Mouse (Mus musculus) kidney, postnatal 0 days (tissue): ENCODE results near the gene Grip1. TPM values are rescaled to one million over a fixed set of nuclear protein-coding genes. Genes with fewer than 3 reads are reported as not detected.
A peak's percentile ranks its signal among the peaks of the same experiment; 100 is the strongest.

ENCODE experiments used
- ATAC-seq: fragments of 200-750 bp; cut with Nextera tagmentation; replicated peaks from 2 replicates; pipeline ENCODE4 v1.8.0; 2017; ENCODE audit warnings: low read depth, moderate number of reproducible peaks, moderate TSS enrichment, moderate library complexity; ENCODE audit not compliant: low FRiP score
- DNase-seq: peaks from one replicate; pipeline ENCODE4 v3.0.0-alpha.2; 2016; ENCODE audit warnings: low spot score
- H3K27ac ChIP-seq: fragments of 300-500 bp; sonication (generic); 2 replicates; pipeline ENCODE4 v1.5.1; 2014; ENCODE audit warnings: mild to moderate bottlenecking
- H3K27me3 ChIP-seq: fragments of 300-500 bp; sonication (generic); 2 replicates; pipeline ENCODE4 v1.6.1; 2014; ENCODE audit warnings: low read length, mixed read lengths; ENCODE audit not compliant: insufficient read depth
- H3K36me3 ChIP-seq: fragments of 300-500 bp; sonication (generic); 2 replicates; pipeline ENCODE4 v1.6.1; 2014; ENCODE audit warnings: low read length, mixed read lengths; ENCODE audit not compliant: insufficient read depth
- H3K4me1 ChIP-seq: fragments of 300-500 bp; sonication (generic); replicated peaks from 2 replicates; pipeline ENCODE4 v1.6.1; 2014; ENCODE audit warnings: antibody characterized with exemption, low read length, mixed read lengths; ENCODE audit not compliant: insufficient read depth
- H3K4me2 ChIP-seq: fragments of 300-500 bp; sonication (generic); 2 replicates; pipeline ENCODE4 v1.6.1; 2014; ENCODE audit warnings: mild to moderate bottlenecking, low read length, moderate library complexity, mixed read lengths
- H3K4me3 ChIP-seq: fragments of 300-500 bp; sonication (generic); replicated peaks from 2 replicates; pipeline ENCODE4 v1.5.1; 2014; ENCODE audit warnings: low read depth, low read length
- H3K9ac ChIP-seq: fragments of 300-500 bp; sonication (generic); 2 replicates; pipeline ENCODE4 v1.6.1; 2014; ENCODE audit warnings: low read depth, low read length
- H3K9me3 ChIP-seq: fragments of 300-500 bp; sonication (generic); replicated peaks from 2 replicates; pipeline ENCODE4 v1.6.1; 2016; ENCODE audit warnings: low read length, inconsistent platforms, mixed read lengths
- CTCF ChIP-seq: IDR thresholded peaks from 2 replicates; pipeline ENCODE4 v1.5.1; 2016; ENCODE audit warnings: antibody characterized with exemption, low read depth, mild to moderate bottlenecking, moderate library complexity
- WGBS: fragments of 180-500 bp; shearing (Covaris S2); extraction: QIAGEN DNeasy Blood & Tissue Kit; methylation state at CpG from one replicate; pipeline ENCODE4 v1.1.7; 2014; 5-methylcytosine and 5-hydroxymethylcytosine counted together
- polyA plus RNA-seq: library from polyadenylated mRNA; unstranded; fragments of >200 nt; fragmentation: Nextera tagmentation; extraction: Ambion mirVana; gene quantifications from 2 replicates; pipeline ENCODE4 v1.2.1, GENCODE M21; 2015

Gene Grip1
- polyA plus RNA-seq, 1 experiment from 2014 or later = 3.1 TPM

GRCm38 (mm10) chr10:119575780-119576179 is 122.2 kb downstream of the Grip1 start:
- H3K4me3 ChIP-seq = no peak overlapping the region
- WGBS = 95% methylated on average over 1 of the region's 1 CpGs
- H3K27ac ChIP-seq = no peak overlapping the region
- no peak overlapping the region for H3K9ac ChIP-seq
- no peaks in the 10 kb centered on the region for H3K9me3 ChIP-seq
- no peaks in the 10 kb centered on the region for H3K4me1 ChIP-seq
- ATAC-seq (no peak), DNase-seq (no peak)
- H3K36me3 ChIP-seq = no peaks in the 10 kb centered on the region
- H3K4me2 ChIP-seq = no peak overlapping the region
- H3K27me3 ChIP-seq = no peaks in the 10 kb centered on the region
- no peak for TF ChIP-seq CTCF

GRCm38 (mm10) chr10:119580024-119580423 is 126.4 kb downstream of the Grip1 start:
- Histone ChIP-seq H3K36me3 (no peaks in the 10 kb centered on the region), H3K9ac (no peak overlapping the region), H3K4me1 (no peaks in the 10 kb centered on the region), H3K27ac (no peak overlapping the region), H3K4me2 (no peak overlapping the region), H3K27me3 (no peaks in the 10 kb centered on the region), H3K4me3 (no peak overlapping the region), H3K9me3 (no peaks in the 10 kb centered on the region)
- ATAC-seq = no peak
- no peak for TF ChIP-seq CTCF
- WGBS = 54% methylated on average over 4 of the region's 4 CpGs
- peak; percentile 3 for DNase-seq

- DNase-seq (no peak), ATAC-seq (no peak)
- Histone ChIP-seq H3K4me1 (no peaks in the 10 kb centered on the region), H3K9ac (no peak overlapping the region), H3K9me3 (no peaks in the 10 kb centered on the region), H3K27ac (no peak overlapping the region), H3K27me3 (no peaks in the 10 kb centered on the region), H3K36me3 (no peaks in the 10 kb centered on the region), H3K4me3 (no peak overlapping the region), H3K4me2 (no peak overlapping the region)
- 77% methylated on average over 6 of the region's 6 CpGs for WGBS
- TF ChIP-seq CTCF = no peak
Observed at GRCm38 (mm10) chr10:119584666-119585065, 131.0 kb downstream of the Grip1 start.

- 66% methylated on average over 3 of the region's 3 CpGs for WGBS
- Histone ChIP-seq H3K27ac (no peak overlapping the region), H3K4me2 (no peak overlapping the region), H3K4me3 (no peak overlapping the region), H3K4me1 (no peaks in the 10 kb centered on the region), H3K27me3 (no peaks in the 10 kb centered on the region), H3K9ac (no peak overlapping the region), H3K36me3 (no peaks in the 10 kb centered on the region), H3K9me3 (no peaks in the 10 kb centered on the region)
- ATAC-seq = no peak
- TF ChIP-seq CTCF = no peak
- DNase-seq = no peak
Observed at GRCm38 (mm10) chr10:119586976-119587375, 133.3 kb downstream of the Grip1 start.

GRCm38 (mm10) chr10:119596822-119597221 is 143.2 kb downstream of the Grip1 start:
- Histone ChIP-seq H3K4me1 (no peaks in the 10 kb centered on the region), H3K36me3 (no peaks in the 10 kb centered on the region), H3K27ac (no peak overlapping the region), H3K4me3 (no peak overlapping the region), H3K4me2 (no peak overlapping the region), H3K9me3 (no peaks in the 10 kb centered on the region), H3K27me3 (no peaks in the 10 kb centered on the region), H3K9ac (no peak overlapping the region)
- 59% methylated on average over 5 of the region's 5 CpGs for WGBS
- DNase-seq (no peak), ATAC-seq (no peak)
- no peak for TF ChIP-seq CTCF

- Histone ChIP-seq H3K27me3 (no peaks in the 10 kb centered on the region), H3K4me2 (no peak overlapping the region), H3K36me3 (no peaks in the 10 kb centered on the region), H3K9ac (no peak overlapping the region), H3K4me3 (no peak overlapping the region), H3K9me3 (no peaks in the 10 kb centered on the region), H3K27ac (no peak overlapping the region), H3K4me1 (no peaks in the 10 kb centered on the region)
- DNase-seq = no peak
- ATAC-seq = no peak
- no peak for TF ChIP-seq CTCF
- WGBS = 83% methylated on average over 6 of the region's 6 CpGs
Observed at GRCm38 (mm10) chr10:119607501-119607900, 153.9 kb downstream of the Grip1 start.

GRCm38 (mm10) chr10:119608998-119609397 is 155.4 kb downstream of the Grip1 start:
- ATAC-seq (no peak), DNase-seq (no peak)
- 83% methylated on average over 7 of the region's 7 CpGs for whole genome bisulfite sequencing
- no peak for TF ChIP-seq CTCF
- Histone ChIP-seq H3K4me1 (no peaks in the 10 kb centered on the region), H3K27ac (no peak overlapping the region), H3K9ac (no peak overlapping the region), H3K27me3 (no peaks in the 10 kb centered on the region), H3K4me2 (no peak overlapping the region), H3K9me3 (no peaks in the 10 kb centered on the region), H3K36me3 (no peaks in the 10 kb centered on the region), H3K4me3 (no peak overlapping the region)
